Mouse (Mus musculus): ENCODE measurements at regions not wholly inside any gene's neighbourhood (a gene's known extent, or its start where the extent isn't known, plus 50 kb on each side); places are given as distances from the start of the nearest gene placed in this dataset.

DNA sequence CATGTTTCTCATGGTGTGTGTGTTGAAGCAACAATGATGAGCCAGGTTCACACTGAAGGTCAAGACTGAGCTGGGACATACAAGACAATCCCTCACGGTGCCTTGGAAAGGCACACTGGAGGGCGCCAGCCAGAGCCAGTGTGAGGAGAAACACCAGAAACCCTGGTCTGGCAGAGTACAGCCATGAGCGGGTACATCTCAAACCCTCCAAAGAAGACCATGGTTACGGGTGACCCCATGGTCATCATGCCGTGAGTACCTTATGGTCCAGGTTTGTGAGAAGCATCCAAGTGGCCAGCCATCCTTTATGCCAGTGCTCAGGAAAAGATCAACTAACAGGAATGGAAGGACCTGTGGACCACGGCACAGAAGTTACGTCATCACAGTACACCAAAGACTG is 136.7 kb downstream of the Dll1 start:
- no peak for TF ChIP-seq CTCF (conservative IDR thresholded peaks at IDR 0.05; ENCODE audit: insufficient read depth, insufficient read length, low read depth, low read length)
- TF ChIP-seq POLR2A (IDR thresholded peaks at IDR 0.05; ENCODE audit: low read depth, low read length): no peak

Data from kidney, adult 2 months (tissue).